Mouse (Mus musculus): ENCODE measurements around the gene Borcs5. TPM values are rescaled to one million over a fixed set of nuclear protein-coding genes. Genes with fewer than 3 reads are reported as not detected.

The Borcs5 gene
- polyA plus RNA-seq, 1 experiment: 8.8 TPM

- H3K4me2 ChIP-seq (ENCODE audit: low read depth): no peak overlapping the region
- H3ac ChIP-seq (ENCODE audit: control insufficient read depth, insufficient read length): no peak overlapping the region
- H3K36me3 ChIP-seq (ENCODE audit: control insufficient read depth, insufficient read depth): no peaks in the 10 kb centered on the region
- H3K4me3 ChIP-seq: no peak overlapping the region
- H3K79me2 ChIP-seq (ENCODE audit: control insufficient read depth, insufficient read depth): no peaks in the 10 kb centered on the region
- H3K27me3 ChIP-seq (ENCODE audit: control insufficient read depth, insufficient read depth, insufficient read length): no peaks in the 10 kb centered on the region
- no peak for TF ChIP-seq CEBPB (IDR thresholded peaks at IDR 0.05; ENCODE audit: insufficient read depth, poor library complexity, severe bottlenecking)
- TF ChIP-seq MYOD1 (IDR thresholded peaks at IDR 0.05; ENCODE audit: control insufficient read depth in 1 of 3, insufficient read length in 2 of 3, low read depth in 2 of 3): no peak
- no peak for TF ChIP-seq TCF3 (IDR thresholded peaks at IDR 0.05; ENCODE audit: insufficient read length, low read depth)
- no peak for TF ChIP-seq USF1 (IDR thresholded peaks at IDR 0.05; ENCODE audit: low read depth)
- no peak for TF ChIP-seq E2F4 (IDR thresholded peaks at IDR 0.05; ENCODE audit: insufficient read depth)
- no peak for TF ChIP-seq POLR2AphosphoS2 (IDR thresholded peaks at IDR 0.05; ENCODE audit: insufficient read length, low read depth)
- no peak for TF ChIP-seq SRF (IDR thresholded peaks at IDR 0.05; ENCODE audit: control insufficient read depth, insufficient read length, low read depth)
- no peak for TF ChIP-seq POLR2A (IDR thresholded peaks at IDR 0.05; ENCODE audit: insufficient read length, low read depth)
- no peak for TF ChIP-seq MAX (IDR thresholded peaks at IDR 0.05; ENCODE audit: low read depth)
- no peak for TF ChIP-seq REST (IDR thresholded peaks at IDR 0.05; ENCODE audit: insufficient read depth, insufficient read length)
Measured at GRCm38 (mm10) chr6:134660714-134661406, 21.6 kb downstream of the Borcs5 start.

GRCm38 (mm10) chr6:134664573-134664972, 25.3 kb downstream of the Borcs5 start:
- Histone ChIP-seq H3K27me3 (ENCODE audit: control insufficient read depth, insufficient read depth, insufficient read length) (no peaks in the 10 kb centered on the region), H3K4me2 (ENCODE audit: low read depth) (no peak overlapping the region), H3K4me3 (no peak overlapping the region), H3K36me3 (ENCODE audit: control insufficient read depth, insufficient read depth) (no peaks in the 10 kb centered on the region), H3K79me2 (ENCODE audit: control insufficient read depth, insufficient read depth) (no peaks in the 10 kb centered on the region), H3ac (ENCODE audit: control insufficient read depth, insufficient read length) (no peak overlapping the region)
- TF ChIP-seq MYOD1 (IDR thresholded peaks at IDR 0.05; ENCODE audit: control insufficient read depth in 1 of 3, insufficient read length in 2 of 3, low read depth in 2 of 3): no peak
- no peak for TF ChIP-seq POLR2A (IDR thresholded peaks at IDR 0.05; ENCODE audit: insufficient read length, low read depth)

DNA sequence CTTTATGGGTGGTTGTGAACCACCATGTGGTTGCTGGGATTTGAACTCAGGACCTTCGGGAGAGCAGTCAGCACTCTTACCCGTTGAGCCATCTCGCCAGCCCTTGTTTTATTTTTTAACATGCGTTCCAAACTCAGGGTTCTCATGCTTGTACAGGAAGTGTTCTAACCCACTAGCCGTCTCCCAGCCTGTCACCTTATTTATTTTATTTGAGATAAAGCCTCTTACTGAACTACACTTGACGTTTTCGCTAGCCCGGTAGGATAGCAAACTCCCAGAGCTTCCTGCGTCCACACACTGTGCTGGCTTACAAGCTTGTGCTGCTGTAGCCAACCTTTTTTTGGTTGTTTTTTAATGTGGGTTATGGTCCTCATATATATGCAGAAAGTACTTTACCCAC, 26.5 kb downstream of the Borcs5 start:
- no peak for TF ChIP-seq USF1 (IDR thresholded peaks at IDR 0.05; ENCODE audit: low read depth)
- TF ChIP-seq POLR2A (IDR thresholded peaks at IDR 0.05; ENCODE audit: insufficient read length, low read depth): no peak
- TF ChIP-seq CEBPB (IDR thresholded peaks at IDR 0.05; ENCODE audit: insufficient read depth, poor library complexity, severe bottlenecking): no peak
- TF ChIP-seq MYOG (IDR thresholded peaks at IDR 0.05; ENCODE audit: control insufficient read depth in 1 of 3, insufficient read depth in 1 of 3, insufficient read length in 2 of 3, low read depth in 2 of 3): no peak
- TF ChIP-seq POLR2AphosphoS2 (IDR thresholded peaks at IDR 0.05; ENCODE audit: insufficient read length, low read depth): no peak
- TF ChIP-seq REST (IDR thresholded peaks at IDR 0.05; ENCODE audit: insufficient read depth, insufficient read length): no peak
- no peak for TF ChIP-seq TCF12 (IDR thresholded peaks at IDR 0.05; ENCODE audit: insufficient read depth, poor library complexity, severe bottlenecking)
- no peak for TF ChIP-seq TCF3 (IDR thresholded peaks at IDR 0.05; ENCODE audit: insufficient read length, low read depth)
- TF ChIP-seq MYOD1 (IDR thresholded peaks at IDR 0.05; ENCODE audit: control insufficient read depth in 1 of 3, insufficient read length in 2 of 3, low read depth in 2 of 3): no peak
- no peak for TF ChIP-seq MAX (IDR thresholded peaks at IDR 0.05; ENCODE audit: low read depth)
- no peak for TF ChIP-seq E2F4 (IDR thresholded peaks at IDR 0.05; ENCODE audit: insufficient read depth)
- no peak for TF ChIP-seq SRF (IDR thresholded peaks at IDR 0.05; ENCODE audit: control insufficient read depth, insufficient read length, low read depth)
- Histone ChIP-seq H3K36me3 (ENCODE audit: control insufficient read depth, insufficient read depth) (no peaks in the 10 kb centered on the region), H3K4me3 (no peak overlapping the region), H3ac (ENCODE audit: control insufficient read depth, insufficient read length) (no peak overlapping the region), H3K27me3 (ENCODE audit: control insufficient read depth, insufficient read depth, insufficient read length) (no peaks in the 10 kb centered on the region), H3K79me2 (ENCODE audit: control insufficient read depth, insufficient read depth) (no peaks in the 10 kb centered on the region), H3K4me2 (ENCODE audit: low read depth) (no peak overlapping the region)

DNA sequence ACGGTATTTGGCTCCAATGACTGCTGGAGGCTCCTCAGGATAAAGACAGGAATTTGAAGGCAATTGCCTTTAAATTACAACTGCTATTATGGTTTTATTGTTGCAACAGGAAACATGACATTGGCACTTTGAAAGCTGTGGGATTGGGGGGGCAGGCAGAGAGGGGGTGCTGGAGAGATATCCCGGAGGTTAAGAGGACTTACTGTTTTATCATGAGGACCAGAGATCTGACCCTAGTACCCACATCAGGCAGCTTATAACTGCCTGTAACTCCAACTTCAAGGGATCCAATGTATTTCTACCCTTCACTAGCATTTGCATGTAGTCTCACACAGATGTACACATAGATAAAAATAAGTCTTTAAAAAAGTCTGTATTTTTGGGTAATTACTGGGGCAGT, 29.2 kb downstream of the Borcs5 start:
- H3K4me3 ChIP-seq: no peak overlapping the region
- H3K27me3 ChIP-seq (ENCODE audit: control insufficient read depth, insufficient read depth, insufficient read length): no peaks in the 10 kb centered on the region
- peak overlapping the region; percentile 33 for H3K4me2 ChIP-seq (ENCODE audit: low read depth)
- H3ac ChIP-seq (ENCODE audit: control insufficient read depth, insufficient read length): no peak overlapping the region
- no peaks in the 10 kb centered on the region for H3K79me2 ChIP-seq (ENCODE audit: control insufficient read depth, insufficient read depth)
- no peaks in the 10 kb centered on the region for H3K36me3 ChIP-seq (ENCODE audit: control insufficient read depth, insufficient read depth)
- TF ChIP-seq MYOD1 (IDR thresholded peaks at IDR 0.05; ENCODE audit: control insufficient read depth in 1 of 3, insufficient read length in 2 of 3, low read depth in 2 of 3) (no peak), MYOG (IDR thresholded peaks at IDR 0.05; ENCODE audit: control insufficient read depth in 1 of 3, insufficient read depth in 1 of 3, insufficient read length in 2 of 3, low read depth in 2 of 3) (no peak), SRF (IDR thresholded peaks at IDR 0.05; ENCODE audit: control insufficient read depth, insufficient read length, low read depth) (no peak), POLR2AphosphoS2 (IDR thresholded peaks at IDR 0.05; ENCODE audit: insufficient read length, low read depth) (no peak), USF1 (IDR thresholded peaks at IDR 0.05; ENCODE audit: low read depth) (no peak), CEBPB (IDR thresholded peaks at IDR 0.05; ENCODE audit: insufficient read depth, poor library complexity, severe bottlenecking) (no peak), MAX (IDR thresholded peaks at IDR 0.05; ENCODE audit: low read depth) (no peak), TCF3 (IDR thresholded peaks at IDR 0.05; ENCODE audit: insufficient read length, low read depth) (no peak), TCF12 (IDR thresholded peaks at IDR 0.05; ENCODE audit: insufficient read depth, poor library complexity, severe bottlenecking) (no peak), REST (IDR thresholded peaks at IDR 0.05; ENCODE audit: insufficient read depth, insufficient read length) (no peak), POLR2A (IDR thresholded peaks at IDR 0.05; ENCODE audit: insufficient read length, low read depth) (no peak), E2F4 (IDR thresholded peaks at IDR 0.05; ENCODE audit: insufficient read depth) (no peak)

All from myocyte (in vitro differentiated cells).